Mouse (Mus musculus): ENCODE data around the gene Frmd5. TPM values are rescaled to one million over a fixed set of nuclear protein-coding genes. Genes with fewer than 3 reads are reported as not detected.

Frmd5 gene
- polyA plus RNA-seq, 1 experiment from 2014 or later = 8.6 TPM

- no peaks in the 10 kb centered on the region for H3K4me1 ChIP-seq (ENCODE audit: control insufficient read depth, insufficient read depth, low read length)
- H3K9ac ChIP-seq (replicated peaks; ENCODE audit: low read depth, low read length) = no peak overlapping the region
- WGBS = 66% methylated on average over 8 of the region's 8 CpGs
Observed at GRCm38 (mm10) chr2:121758258-121758657, 48.6 kb downstream of the Frmd5 start.

GRCm38 (mm10) chr2:121756336-121756735, 50.6 kb downstream of the Frmd5 start:
- no peaks in the 10 kb centered on the region for H3K9me3 ChIP-seq (ENCODE audit: control insufficient read depth, low read depth, low read length)
- no peak overlapping the region for H3K4me3 ChIP-seq (ENCODE audit: low read depth, low read length)
- ATAC-seq (ENCODE audit: insufficient number of reproducible peaks, insufficient read depth, low FRiP score, low read depth) = no peak
- no peaks in the 10 kb centered on the region for H3K27me3 ChIP-seq (ENCODE audit: control insufficient read depth, insufficient read depth, low read length)
- no peak overlapping the region for H3K4me2 ChIP-seq (replicated peaks; ENCODE audit: low read depth, low read length)
- no peak overlapping the region for H3K27ac ChIP-seq (ENCODE audit: low read length)
- no peak overlapping the region for H3K9ac ChIP-seq (replicated peaks; ENCODE audit: low read depth, low read length)
- H3K4me1 ChIP-seq (ENCODE audit: control insufficient read depth, insufficient read depth, low read length) = no peaks in the 10 kb centered on the region
- WGBS = 89% methylated on average over 1 of the region's 1 CpGs
- H3K36me3 ChIP-seq (ENCODE audit: control insufficient read depth, insufficient read depth, low read length) = no peaks in the 10 kb centered on the region

More at GRCm38 (mm10) chr2:121758258-121758657, 48.6 kb downstream of the Frmd5 start:
- H3K4me2 ChIP-seq (replicated peaks; ENCODE audit: low read depth, low read length) = no peak overlapping the region
- H3K27ac ChIP-seq (ENCODE audit: low read length) = no peak overlapping the region
- H3K36me3 ChIP-seq (ENCODE audit: control insufficient read depth, insufficient read depth, low read length) = no peaks in the 10 kb centered on the region
- no peaks in the 10 kb centered on the region for H3K9me3 ChIP-seq (ENCODE audit: control insufficient read depth, low read depth, low read length)
- ATAC-seq (ENCODE audit: insufficient number of reproducible peaks, insufficient read depth, low FRiP score, low read depth) = no peak
- no peak overlapping the region for H3K4me3 ChIP-seq (ENCODE audit: low read depth, low read length)
- H3K27me3 ChIP-seq (ENCODE audit: control insufficient read depth, insufficient read depth, low read length) = no peaks in the 10 kb centered on the region

- Histone ChIP-seq H3K4me1 (ENCODE audit: control insufficient read depth, insufficient read depth, low read length) (no peaks in the 10 kb centered on the region), H3K36me3 (ENCODE audit: control insufficient read depth, insufficient read depth, low read length) (no peaks in the 10 kb centered on the region), H3K27ac (ENCODE audit: low read length) (no peak overlapping the region), H3K4me2 (replicated peaks; ENCODE audit: low read depth, low read length) (no peak overlapping the region), H3K9ac (replicated peaks; ENCODE audit: low read depth, low read length) (no peak overlapping the region), H3K4me3 (ENCODE audit: low read depth, low read length) (no peak overlapping the region), H3K27me3 (ENCODE audit: control insufficient read depth, insufficient read depth, low read length) (no peaks in the 10 kb centered on the region), H3K9me3 (ENCODE audit: control insufficient read depth, low read depth, low read length) (no peaks in the 10 kb centered on the region)
- ATAC-seq (ENCODE audit: insufficient number of reproducible peaks, insufficient read depth, low FRiP score, low read depth) = no peak
- WGBS = 56% methylated on average over 6 of the region's 6 CpGs
Observed at GRCm38 (mm10) chr2:121755056-121755455, 51.8 kb downstream of the Frmd5 start.

- Histone ChIP-seq H3K27ac (ENCODE audit: low read length) (no peak overlapping the region), H3K9ac (replicated peaks; ENCODE audit: low read depth, low read length) (no peak overlapping the region), H3K27me3 (ENCODE audit: control insufficient read depth, insufficient read depth, low read length) (no peaks in the 10 kb centered on the region), H3K4me2 (replicated peaks; ENCODE audit: low read depth, low read length) (no peak overlapping the region), H3K36me3 (ENCODE audit: control insufficient read depth, insufficient read depth, low read length) (no peaks in the 10 kb centered on the region), H3K4me1 (ENCODE audit: control insufficient read depth, insufficient read depth, low read length) (no peaks in the 10 kb centered on the region), H3K9me3 (ENCODE audit: control insufficient read depth, low read depth, low read length) (no peaks in the 10 kb centered on the region), H3K4me3 (ENCODE audit: low read depth, low read length) (no peak overlapping the region)
- no peak for ATAC-seq (ENCODE audit: insufficient number of reproducible peaks, insufficient read depth, low FRiP score, low read depth)
- 80% methylated on average over 6 of the region's 6 CpGs for WGBS
Observed at GRCm38 (mm10) chr2:121750121-121750520, 56.8 kb downstream of the Frmd5 start.

GRCm38 (mm10) chr2:121741151-121741550, 65.7 kb downstream of the Frmd5 start:
- no peak overlapping the region for H3K4me3 ChIP-seq (ENCODE audit: low read depth, low read length)
- no peak overlapping the region for H3K9ac ChIP-seq (replicated peaks; ENCODE audit: low read depth, low read length)
- H3K9me3 ChIP-seq (ENCODE audit: control insufficient read depth, low read depth, low read length) = no peaks in the 10 kb centered on the region
- no peaks in the 10 kb centered on the region for H3K4me1 ChIP-seq (ENCODE audit: control insufficient read depth, insufficient read depth, low read length)
- H3K4me2 ChIP-seq (replicated peaks; ENCODE audit: low read depth, low read length) = no peak overlapping the region
- no peaks in the 10 kb centered on the region for H3K27me3 ChIP-seq (ENCODE audit: control insufficient read depth, insufficient read depth, low read length)
- no peak for ATAC-seq (ENCODE audit: insufficient number of reproducible peaks, insufficient read depth, low FRiP score, low read depth)
- H3K36me3 ChIP-seq (ENCODE audit: control insufficient read depth, insufficient read depth, low read length) = no peaks in the 10 kb centered on the region
- no peak overlapping the region for H3K27ac ChIP-seq (ENCODE audit: low read length)
- 85% methylated on average over 2 of the region's 2 CpGs for WGBS

- Histone ChIP-seq H3K27ac (ENCODE audit: low read length) (no peak overlapping the region), H3K9me3 (ENCODE audit: control insufficient read depth, low read depth, low read length) (no peaks in the 10 kb centered on the region), H3K4me2 (replicated peaks; ENCODE audit: low read depth, low read length) (no peak overlapping the region), H3K4me1 (ENCODE audit: control insufficient read depth, insufficient read depth, low read length) (no peaks in the 10 kb centered on the region), H3K9ac (replicated peaks; ENCODE audit: low read depth, low read length) (no peak overlapping the region), H3K27me3 (ENCODE audit: control insufficient read depth, insufficient read depth, low read length) (no peaks in the 10 kb centered on the region), H3K4me3 (ENCODE audit: low read depth, low read length) (no peak overlapping the region), H3K36me3 (ENCODE audit: control insufficient read depth, insufficient read depth, low read length) (no peaks in the 10 kb centered on the region)
- 88% methylated on average over 4 of the region's 4 CpGs for WGBS
- ATAC-seq (ENCODE audit: insufficient number of reproducible peaks, insufficient read depth, low FRiP score, low read depth) = no peak
Observed at GRCm38 (mm10) chr2:121739410-121739809, 67.5 kb downstream of the Frmd5 start.

- 79% methylated on average over 7 of the region's 7 CpGs for WGBS
- no peaks in the 10 kb centered on the region for H3K4me1 ChIP-seq (ENCODE audit: control insufficient read depth, insufficient read depth, low read length)
- H3K4me2 ChIP-seq (replicated peaks; ENCODE audit: low read depth, low read length) = no peak overlapping the region
- no peak overlapping the region for H3K27ac ChIP-seq (ENCODE audit: low read length)
- no peaks in the 10 kb centered on the region for H3K36me3 ChIP-seq (ENCODE audit: control insufficient read depth, insufficient read depth, low read length)
- H3K27me3 ChIP-seq (ENCODE audit: control insufficient read depth, insufficient read depth, low read length) = no peaks in the 10 kb centered on the region
- H3K4me3 ChIP-seq (ENCODE audit: low read depth, low read length) = no peak overlapping the region
- no peak for ATAC-seq (ENCODE audit: insufficient number of reproducible peaks, insufficient read depth, low FRiP score, low read depth)
- H3K9me3 ChIP-seq (ENCODE audit: control insufficient read depth, low read depth, low read length) = no peaks in the 10 kb centered on the region
- no peak overlapping the region for H3K9ac ChIP-seq (replicated peaks; ENCODE audit: low read depth, low read length)
Observed at GRCm38 (mm10) chr2:121733426-121733825, 73.5 kb downstream of the Frmd5 start.

GRCm38 (mm10) chr2:121730486-121730885, 76.4 kb downstream of the Frmd5 start:
- H3K4me1 ChIP-seq (ENCODE audit: control insufficient read depth, insufficient read depth, low read length) = no peaks in the 10 kb centered on the region
- no peak overlapping the region for H3K4me2 ChIP-seq (replicated peaks; ENCODE audit: low read depth, low read length)
- ATAC-seq (ENCODE audit: insufficient number of reproducible peaks, insufficient read depth, low FRiP score, low read depth) = no peak
- H3K27me3 ChIP-seq (ENCODE audit: control insufficient read depth, insufficient read depth, low read length) = no peaks in the 10 kb centered on the region
- no peaks in the 10 kb centered on the region for H3K36me3 ChIP-seq (ENCODE audit: control insufficient read depth, insufficient read depth, low read length)
- no peak overlapping the region for H3K9ac ChIP-seq (replicated peaks; ENCODE audit: low read depth, low read length)
- H3K9me3 ChIP-seq (ENCODE audit: control insufficient read depth, low read depth, low read length) = no peaks in the 10 kb centered on the region
- WGBS = 95% methylated on average over 11 of the region's 11 CpGs
- H3K27ac ChIP-seq (ENCODE audit: low read length) = no peak overlapping the region
- no peak overlapping the region for H3K4me3 ChIP-seq (ENCODE audit: low read depth, low read length)

- no peak overlapping the region for H3K9ac ChIP-seq (replicated peaks; ENCODE audit: low read depth, low read length)
- no peaks in the 10 kb centered on the region for H3K4me1 ChIP-seq (ENCODE audit: control insufficient read depth, insufficient read depth, low read length)
- 78% methylated on average over 9 of the region's 9 CpGs for WGBS
- H3K4me2 ChIP-seq (replicated peaks; ENCODE audit: low read depth, low read length) = no peak overlapping the region
- H3K36me3 ChIP-seq (ENCODE audit: control insufficient read depth, insufficient read depth, low read length) = no peaks in the 10 kb centered on the region
- H3K27me3 ChIP-seq (ENCODE audit: control insufficient read depth, insufficient read depth, low read length) = no peaks in the 10 kb centered on the region
- H3K4me3 ChIP-seq (ENCODE audit: low read depth, low read length) = no peak overlapping the region
- no peaks in the 10 kb centered on the region for H3K9me3 ChIP-seq (ENCODE audit: control insufficient read depth, low read depth, low read length)
- H3K27ac ChIP-seq (ENCODE audit: low read length) = no peak overlapping the region
- no peak for ATAC-seq (ENCODE audit: insufficient number of reproducible peaks, insufficient read depth, low FRiP score, low read depth)
Observed at GRCm38 (mm10) chr2:121728907-121729575, 77.8 kb downstream of the Frmd5 start.
